Mouse (Mus musculus): ENCODE measurements around the gene Mtnr1a.

DNA sequence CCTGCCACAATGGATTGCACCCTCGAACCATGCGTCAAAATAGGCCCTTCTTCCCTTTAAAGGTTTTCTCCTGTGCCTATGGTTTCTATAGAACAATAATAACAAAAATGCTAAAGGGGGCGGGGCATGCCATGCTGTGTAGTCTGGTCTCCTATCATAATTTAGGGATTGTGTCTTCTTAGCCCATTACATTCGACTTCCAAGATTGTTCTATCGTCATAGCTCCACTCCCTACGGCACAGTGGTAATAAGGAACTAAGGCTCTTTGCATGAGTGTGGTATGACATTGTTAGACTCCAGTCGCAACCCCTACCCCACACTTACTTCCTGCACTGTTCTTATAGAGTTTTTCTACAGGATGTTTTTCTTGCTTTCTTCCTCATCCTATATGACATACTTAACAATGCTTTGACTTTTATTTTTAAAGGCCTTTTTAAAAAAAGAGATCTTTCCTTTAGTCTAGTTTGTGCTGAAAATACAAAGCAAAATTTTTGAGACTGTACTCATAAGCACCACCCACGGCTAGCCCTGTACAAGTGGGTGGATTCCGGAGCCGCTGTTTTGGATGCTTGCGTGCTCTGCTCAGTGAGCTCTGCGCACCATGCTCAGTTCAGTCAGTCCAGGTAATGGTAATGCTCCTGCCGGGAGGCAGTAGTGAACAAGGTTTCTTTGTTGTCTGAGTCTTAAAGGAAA, 40.6 kb downstream of the Mtnr1a start:
- no peak for TF ChIP-seq CTCF (IDR thresholded peaks at IDR 0.05; ENCODE audit: extremely low read depth, insufficient read depth, insufficient read length, insufficient replicate concordance)
- TF ChIP-seq POLR2A (IDR thresholded peaks at IDR 0.05; ENCODE audit: low read depth, low read length), result no peak

Data from spleen, adult 2 months (tissue).